9 mouse cellular contexts compared by ENCODE assay signal in the genomic region with DNA sequence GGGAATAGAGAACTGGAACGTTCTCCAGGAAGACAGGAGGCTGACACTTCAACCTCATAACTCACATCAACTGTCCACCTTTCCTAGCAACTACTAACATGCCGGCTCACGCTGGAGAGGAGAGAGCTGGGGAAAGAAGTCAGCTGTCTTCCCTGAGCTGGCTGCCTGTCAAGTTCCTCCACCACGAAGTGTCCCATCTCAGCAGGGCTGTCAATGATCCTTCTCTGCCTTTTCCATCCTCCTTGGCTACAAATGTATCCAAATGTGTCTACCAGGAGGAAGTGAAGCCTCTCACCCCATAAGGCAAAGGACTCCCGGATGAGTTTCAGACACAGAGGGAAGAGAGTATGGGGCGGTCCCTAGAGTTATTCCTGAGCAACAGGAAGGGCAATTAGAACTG. TPM values are rescaled to one million over a fixed set of nuclear protein-coding genes. Genes with fewer than 3 reads are reported as not detected.
DNase-seq lines count a peak whose midpoint lies in the region; ATAC-seq lines count a peak whose summit lies in the region.
"Had no signal": no experiment of that assay in that cellular context is flagged by ENCODE, and none has a peak within 500 bp of the region (broad histone marks: within the 10 kb centered on the region; RNA-seq: fewer than 3 reads in every experiment).

No protein-coding gene starts in this region.

- no peak overlapping the region for H3K27ac ChIP-seq in heart, embryonic 12.5 days (ENCODE audit: poor library complexity, severe bottlenecking)
- no peak overlapping the region for H3K27ac ChIP-seq in hindbrain, embryonic 15.5 days (replicated peaks)
- no peak overlapping the region for H3K27ac ChIP-seq in midbrain, embryonic 14.5 days (replicated peaks; ENCODE audit: low read depth, low read length)

- H3K4me1 ChIP-seq in heart, embryonic 12.5 days (replicated peaks) = peaks cover 72% of the 10 kb centered on the region
- H3K4me1 ChIP-seq in hindbrain, embryonic 15.5 days (replicated peaks) = peaks cover 62% of the 10 kb centered on the region
- peaks cover 58% of the 10 kb centered on the region for H3K4me1 ChIP-seq in midbrain, embryonic 14.5 days (ENCODE audit: control insufficient read depth, insufficient read depth, low read length)

- no peak for ATAC-seq in heart, embryonic 12.5 days (ENCODE audit: insufficient number of reproducible peaks, low FRiP score)
- ATAC-seq in hindbrain, embryonic 15.5 days (ENCODE audit: low FRiP score, low read depth) = no peak
- no peak for ATAC-seq in midbrain, embryonic 14.5 days (ENCODE audit: low FRiP score, low TSS enrichment)

- no peaks in the 10 kb centered on the region for H3K27me3 ChIP-seq in heart, embryonic 12.5 days (replicated peaks)
- no peaks in the 10 kb centered on the region for H3K27me3 ChIP-seq in hindbrain, embryonic 15.5 days
- no peaks in the 10 kb centered on the region for H3K27me3 ChIP-seq in midbrain, embryonic 14.5 days (ENCODE audit: control insufficient read depth, insufficient read depth, low read length)

- H3K9me3 ChIP-seq in heart, embryonic 12.5 days (replicated peaks) = no peaks in the 10 kb centered on the region
- H3K9me3 ChIP-seq in hindbrain, embryonic 15.5 days = no peaks in the 10 kb centered on the region
- H3K9me3 ChIP-seq in midbrain, embryonic 14.5 days (ENCODE audit: control insufficient read depth, low read length) = no peaks in the 10 kb centered on the region

- peak overlapping the region; percentile 98 for H3K4me2 ChIP-seq in heart, embryonic 12.5 days
- peak overlapping the region; percentile 87 for H3K4me2 ChIP-seq in hindbrain, embryonic 15.5 days
- peak overlapping the region; percentile 96 for H3K4me2 ChIP-seq in midbrain, embryonic 14.5 days (ENCODE audit: low read length)

- WGBS in heart, embryonic 12.5 days = 32% methylated on average over 6 of the region's 6 CpGs
- 38% methylated on average over 6 of the region's 6 CpGs for WGBS in hindbrain, embryonic 15.5 days
- 58% methylated on average over 6 of the region's 6 CpGs for WGBS in midbrain, embryonic 14.5 days

- intact Hi-C loops in heart, postnatal 36 days (cut with DNase I) = no loop called here

- H3K4me3 ChIP-seq in heart, embryonic 12.5 days = no peak overlapping the region
- H3K4me3 ChIP-seq in hindbrain, embryonic 15.5 days = peak overlapping the region; percentile 71
- peak overlapping the region; percentile 88; the same call in 1 of the 2 replicates for H3K4me3 ChIP-seq in midbrain, embryonic 14.5 days (replicated peaks; ENCODE audit: low read depth, low read length)

- no peaks in the 10 kb centered on the region for H3K36me3 ChIP-seq in heart, embryonic 12.5 days
- H3K36me3 ChIP-seq in hindbrain, embryonic 15.5 days = no peaks in the 10 kb centered on the region
- H3K36me3 ChIP-seq in midbrain, embryonic 14.5 days (ENCODE audit: control insufficient read depth, insufficient read depth, low read length) = peaks cover 10% of the 10 kb centered on the region; the same call in 1 of the 2 replicates

- DNase-seq in heart, postnatal 36 days = no peak
- DNase-seq in cerebellum, postnatal 36 days = peak; percentile 51 to 59
- DNase-seq in midbrain, embryonic 14.5 days = no peak
- DNase-seq in natural killer cell, adult 2 months (ENCODE audit: low spot score in 2 of 2) = no peak
- no peak for DNase-seq in right cerebral cortex, adult 2 months (ENCODE audit: low spot score in 2 of 2)
- DNase-seq in spleen, postnatal 10 days (ENCODE audit: low spot score in 2 of 2) = no peak
- DNase-seq: right cerebral cortex, adult 18-20 months had no signal

- H3K9ac ChIP-seq in heart, embryonic 12.5 days = no peak overlapping the region
- 0 out of 2 replicates have a peak overlapping the region, but pooled peaks have one; percentile 70 for H3K9ac ChIP-seq in hindbrain, embryonic 15.5 days
- H3K9ac ChIP-seq in midbrain, embryonic 14.5 days (replicated peaks; ENCODE audit: low read length) = peak overlapping the region; percentile 95; the same call in 1 of the 2 replicates

RNA-seq across cellular contexts. Expression of gene Lrp1, which starts 2.8 kb away (rescaled TPM):
- 43.3 and 46.1 TPM in 2 replicates for polyA plus RNA-seq in heart, embryonic 12.5 days (2016; fragmentation: Nextera tagmentation; extraction: Ambion mirVana)
- 10 to 100 TPM; 73.4 to 88.6 TPM for total RNA-seq in heart, postnatal 36 days (2021)
- 102 and 114 TPM in 2 replicates for polyA plus RNA-seq in hindbrain, embryonic 15.5 days (2015; fragmentation: Nextera tagmentation; extraction: Ambion mirVana)
- polyA plus RNA-seq in midbrain, embryonic 14.5 days (2014; fragmentation: Nextera tagmentation; extraction: Ambion mirVana) = 110 and 131 TPM in 2 replicates

RNA-seq across cellular contexts. Expression of gene Stat6, which starts 24.6 kb away (rescaled TPM):
- 27.8 and 28.2 TPM in 2 replicates for polyA plus RNA-seq in heart, embryonic 12.5 days (2016; fragmentation: Nextera tagmentation; extraction: Ambion mirVana)
- total RNA-seq in heart, postnatal 36 days (2021) = 10 to 100 TPM; 42.3 to 46.0 TPM
- 6.2 and 6.3 TPM in 2 replicates for polyA plus RNA-seq in hindbrain, embryonic 15.5 days (2015; fragmentation: Nextera tagmentation; extraction: Ambion mirVana)
- polyA plus RNA-seq in midbrain, embryonic 14.5 days (2014; fragmentation: Nextera tagmentation; extraction: Ambion mirVana) = 1.4 and 4.0 TPM in 2 replicates

RNA-seq across cellular contexts. Expression of gene Nemp1, which starts 48.5 kb away (rescaled TPM):
- polyA plus RNA-seq in heart, embryonic 12.5 days (2016; fragmentation: Nextera tagmentation; extraction: Ambion mirVana) = 8.9 and 9.2 TPM in 2 replicates
- total RNA-seq in heart, postnatal 36 days (2021) = 1 to 10 TPM; 2.7 to 4.5 TPM
- polyA plus RNA-seq in hindbrain, embryonic 15.5 days (2015; fragmentation: Nextera tagmentation; extraction: Ambion mirVana) = 3.1 and 3.4 TPM in 2 replicates
- polyA plus RNA-seq in midbrain, embryonic 14.5 days (2014; fragmentation: Nextera tagmentation; extraction: Ambion mirVana) = 2.6 and 3.5 TPM in 2 replicates

RNA-seq across cellular contexts. Expression of gene Nab2, which starts 50.2 kb away (rescaled TPM):
- polyA plus RNA-seq in heart, embryonic 12.5 days (2016; fragmentation: Nextera tagmentation; extraction: Ambion mirVana) = 13.4 and 13.7 TPM in 2 replicates
- 1 to 10 TPM; 5.7 to 8.4 TPM for total RNA-seq in heart, postnatal 36 days (2021)
- polyA plus RNA-seq in hindbrain, embryonic 15.5 days (2015; fragmentation: Nextera tagmentation; extraction: Ambion mirVana) = 2.5 and 2.7 TPM in 2 replicates
- polyA plus RNA-seq in midbrain, embryonic 14.5 days (2014; fragmentation: Nextera tagmentation; extraction: Ambion mirVana) = 0.93 and 1.2 TPM in 2 replicates

Comparison
In these comparisons a context has a peak if more than half of its experiments do, and no peak if none do; other contexts are left out.
1. DNase-seq: peak in cerebellum, postnatal 36 days (2 of 2); none in heart, postnatal 36 days (0 of 2), midbrain, embryonic 14.5 days (single experiment), natural killer cell, adult 2 months (0 of 2), right cerebral cortex, adult 2 months (0 of 2) and spleen, postnatal 10 days (0 of 2).
2. Peak in every context shown above with its lines, with median percentiles within 50 percentile points of each other: H3K4me2 ChIP-seq.